Mouse (Mus musculus): ENCODE measurements around the gene Mical2.

DNA sequence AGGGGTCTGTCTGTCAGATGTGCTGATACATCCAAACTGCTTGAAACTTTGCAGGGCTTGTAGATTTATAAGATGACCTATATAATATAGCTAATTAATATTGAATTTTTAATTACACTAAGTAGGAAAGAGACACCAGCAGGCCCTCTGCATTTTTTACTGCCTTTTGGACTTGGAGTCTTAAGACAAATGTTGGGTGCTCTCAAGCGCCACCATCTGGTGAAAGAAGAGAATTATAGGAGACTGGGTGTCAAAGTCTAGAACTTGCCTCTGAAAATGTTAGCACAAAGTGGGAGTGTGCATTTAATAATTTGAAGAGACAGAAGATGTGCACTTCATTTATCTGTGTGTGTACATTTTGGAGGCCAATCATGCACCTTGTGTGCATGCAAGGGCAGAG, 103.3 kb downstream of the Mical2 start:
- no peak for TF ChIP-seq CTCF (IDR thresholded peaks at IDR 0.05; ENCODE audit: low read depth, low read length)
- no peak for TF ChIP-seq GATA1 (IDR thresholded peaks at IDR 0.05; ENCODE audit: borderline replicate concordance, low read length)
- no peak for TF ChIP-seq POLR2AphosphoS5 (IDR thresholded peaks at IDR 0.05; ENCODE audit: insufficient replicate concordance, low read depth, low read length)
- no peak for TF ChIP-seq TAL1 (conservative IDR thresholded peaks at IDR 0.05; ENCODE audit: low read depth, low read length)
- no peak for TF ChIP-seq GATA2 (IDR thresholded peaks at IDR 0.05; ENCODE audit: borderline replicate concordance, low read depth, low read length)

All from G1E (cell line).